Comparison of ENCODE assay signal across 15 mouse cellular contexts in genomic region chr2:44068151-44068840, GRCm38 (mm10).
DNase-seq lines count a peak whose midpoint lies in the region; ATAC-seq and TF ChIP-seq lines count a peak whose summit lies in the region.
"Had no signal": no experiment of that assay in that cellular context is flagged by ENCODE, and none has a peak within 500 bp of the region (broad histone marks: within the 10 kb centered on the region; RNA-seq: fewer than 3 reads in every experiment).

No protein-coding gene starts in this region.

- no peaks in the 10 kb centered on the region for H3K27me3 ChIP-seq in hindbrain, postnatal 0 days (ENCODE audit: insufficient read depth, low read length)
- H3K27me3 ChIP-seq in hindbrain, embryonic 13.5 days = no peaks in the 10 kb centered on the region
- H3K27me3 ChIP-seq in midbrain, postnatal 0 days (ENCODE audit: insufficient read depth, low read length) = no peaks in the 10 kb centered on the region
- no peaks in the 10 kb centered on the region for H3K27me3 ChIP-seq in midbrain, embryonic 16.5 days (ENCODE audit: control insufficient read depth, insufficient read depth, low read depth, low read length)
- H3K27me3 ChIP-seq: forebrain, embryonic 15.5 days; midbrain, embryonic 15.5 days; neural tube, embryonic 12.5 days had no signal

- H3K4me2 ChIP-seq in hindbrain, postnatal 0 days (ENCODE audit: low read depth, low read length) = 0 out of 2 replicates have a peak overlapping the region, but pooled peaks have one; percentile 23
- no peak overlapping the region for H3K4me2 ChIP-seq in hindbrain, embryonic 13.5 days
- H3K4me2 ChIP-seq in midbrain, postnatal 0 days (ENCODE audit: low read depth, low read length, poor library complexity, severe bottlenecking) = no peak overlapping the region
- no peak overlapping the region for H3K4me2 ChIP-seq in midbrain, embryonic 16.5 days (ENCODE audit: low read length)
- H3K4me2 ChIP-seq: forebrain, embryonic 15.5 days; midbrain, embryonic 15.5 days; neural tube, embryonic 12.5 days had no signal

- peak; percentile 33 for DNase-seq in hindbrain, postnatal 0 days (ENCODE audit: low spot score)
- DNase-seq in midbrain, postnatal 0 days (ENCODE audit: low spot score) = peak; percentile 27
- DNase-seq in gastrocnemius, postnatal 10 days = peak; percentile 12
- peak; percentile 21 for DNase-seq in heart, postnatal 25 days (ENCODE audit: low spot score)
- no peak for DNase-seq in embryo, embryonic 10 days (ENCODE audit: low spot score)
- no peak for DNase-seq in right cerebral cortex, postnatal 25 days
- DNase-seq: adrenal gland, postnatal 36 days; embryo, embryonic 11 days; liver, postnatal 0 days; thymus, postnatal 25 days had no signal

- intact Hi-C loops in heart, postnatal 25 days (cut with DNase I) = no loop called here

- no peak for TF ChIP-seq CTCF in hindbrain, postnatal 0 days (IDR thresholded peaks at IDR 0.05; ENCODE audit: low read depth)
- TF ChIP-seq CTCF in midbrain, postnatal 0 days (IDR thresholded peaks at IDR 0.05) = no peak

- H3K9ac ChIP-seq in hindbrain, postnatal 0 days (replicated peaks; ENCODE audit: low read length) = no peak overlapping the region
- no peak overlapping the region for H3K9ac ChIP-seq in hindbrain, embryonic 13.5 days
- no peak overlapping the region for H3K9ac ChIP-seq in midbrain, postnatal 0 days (replicated peaks; ENCODE audit: low read length, poor library complexity, severe bottlenecking)
- H3K9ac ChIP-seq in midbrain, embryonic 16.5 days (ENCODE audit: low read depth, low read length) = no peak overlapping the region
- H3K9ac ChIP-seq: forebrain, embryonic 15.5 days; liver, postnatal 0 days; midbrain, embryonic 15.5 days; neural tube, embryonic 12.5 days had no signal

- no peaks in the 10 kb centered on the region for H3K36me3 ChIP-seq in hindbrain, postnatal 0 days (ENCODE audit: insufficient read depth, low read length)
- no peaks in the 10 kb centered on the region for H3K36me3 ChIP-seq in hindbrain, embryonic 13.5 days
- no peaks in the 10 kb centered on the region for H3K36me3 ChIP-seq in midbrain, postnatal 0 days (ENCODE audit: insufficient read depth, low read length)
- H3K36me3 ChIP-seq in midbrain, embryonic 16.5 days (ENCODE audit: control insufficient read depth, insufficient read depth, low read length) = no peaks in the 10 kb centered on the region
- H3K36me3 ChIP-seq: forebrain, embryonic 15.5 days; midbrain, embryonic 15.5 days; neural tube, embryonic 12.5 days had no signal

- H3K4me3 ChIP-seq in hindbrain, postnatal 0 days (ENCODE audit: low read length) = no peak overlapping the region
- H3K4me3 ChIP-seq in hindbrain, embryonic 13.5 days = no peak overlapping the region
- H3K4me3 ChIP-seq in midbrain, postnatal 0 days (ENCODE audit: low read depth, low read length) = no peak overlapping the region
- H3K4me3 ChIP-seq in midbrain, embryonic 16.5 days (ENCODE audit: low read depth, low read length) = no peak overlapping the region
- H3K4me3 ChIP-seq: forebrain, embryonic 15.5 days; midbrain, embryonic 15.5 days; neural tube, embryonic 12.5 days had no signal

- no peak for ATAC-seq in hindbrain, postnatal 0 days
- ATAC-seq in hindbrain, embryonic 13.5 days (ENCODE audit: low FRiP score) = no peak
- ATAC-seq in midbrain, postnatal 0 days (ENCODE audit: low FRiP score) = no peak
- ATAC-seq in midbrain, embryonic 16.5 days = no peak
- ATAC-seq: forebrain, embryonic 15.5 days; liver, postnatal 0 days; midbrain, embryonic 15.5 days had no signal

- no peak overlapping the region for H3K27ac ChIP-seq in hindbrain, postnatal 0 days
- H3K27ac ChIP-seq in hindbrain, embryonic 13.5 days = no peak overlapping the region
- no peak overlapping the region for H3K27ac ChIP-seq in midbrain, postnatal 0 days (ENCODE audit: low read depth, low read length)
- H3K27ac ChIP-seq in midbrain, embryonic 16.5 days (ENCODE audit: low read length) = no peak overlapping the region
- H3K27ac ChIP-seq: midbrain, embryonic 15.5 days; neural tube, embryonic 12.5 days had no signal

- WGBS in hindbrain, postnatal 0 days = 52% methylated on average over 7 of the region's 7 CpGs
- WGBS in hindbrain, embryonic 13.5 days = 68% methylated on average over 7 of the region's 7 CpGs
- WGBS in midbrain, postnatal 0 days = 65% methylated on average over 7 of the region's 7 CpGs
- WGBS in midbrain, embryonic 16.5 days = 67% methylated on average over 7 of the region's 7 CpGs

- H3K9me3 ChIP-seq in hindbrain, postnatal 0 days (ENCODE audit: low read length) = no peaks in the 10 kb centered on the region
- H3K9me3 ChIP-seq in hindbrain, embryonic 13.5 days = no peaks in the 10 kb centered on the region
- no peaks in the 10 kb centered on the region for H3K9me3 ChIP-seq in midbrain, postnatal 0 days (ENCODE audit: low read length)
- H3K9me3 ChIP-seq in midbrain, embryonic 16.5 days (replicated peaks; ENCODE audit: control insufficient read depth, low read length, poor library complexity, severe bottlenecking) = no peaks in the 10 kb centered on the region
- H3K9me3 ChIP-seq: forebrain, embryonic 15.5 days; midbrain, embryonic 15.5 days; neural tube, embryonic 12.5 days had no signal

- H3K4me1 ChIP-seq in hindbrain, postnatal 0 days (ENCODE audit: insufficient read depth, low read length) = no peaks in the 10 kb centered on the region
- no peaks in the 10 kb centered on the region for H3K4me1 ChIP-seq in hindbrain, embryonic 13.5 days (replicated peaks)
- H3K4me1 ChIP-seq in midbrain, postnatal 0 days (ENCODE audit: insufficient read depth, low read length) = no peaks in the 10 kb centered on the region
- no peaks in the 10 kb centered on the region for H3K4me1 ChIP-seq in midbrain, embryonic 16.5 days (ENCODE audit: control insufficient read depth, insufficient read depth, low read length)
- H3K4me1 ChIP-seq: forebrain, embryonic 15.5 days; midbrain, embryonic 15.5 days; neural tube, embryonic 12.5 days had no signal

Comparison
In these comparisons a context has a peak if more than half of its experiments do, and no peak if none do; other contexts are left out.
1. DNase-seq: peak in hindbrain, postnatal 0 days (single experiment), midbrain, postnatal 0 days (single experiment), gastrocnemius, postnatal 10 days (single experiment) and heart, postnatal 25 days (single experiment); none in embryo, embryonic 10 days (single experiment) and right cerebral cortex, postnatal 25 days (single experiment).